Mouse (Mus musculus): ENCODE data around the gene Rpap3. TPM values are rescaled to one million over a fixed set of nuclear protein-coding genes. Genes with fewer than 3 reads are reported as not detected.

Gene Rpap3
- total and polyA plus RNA-seq, 3 experiments = 84.4 to 98.4 (median 85.7) TPM

DNA sequence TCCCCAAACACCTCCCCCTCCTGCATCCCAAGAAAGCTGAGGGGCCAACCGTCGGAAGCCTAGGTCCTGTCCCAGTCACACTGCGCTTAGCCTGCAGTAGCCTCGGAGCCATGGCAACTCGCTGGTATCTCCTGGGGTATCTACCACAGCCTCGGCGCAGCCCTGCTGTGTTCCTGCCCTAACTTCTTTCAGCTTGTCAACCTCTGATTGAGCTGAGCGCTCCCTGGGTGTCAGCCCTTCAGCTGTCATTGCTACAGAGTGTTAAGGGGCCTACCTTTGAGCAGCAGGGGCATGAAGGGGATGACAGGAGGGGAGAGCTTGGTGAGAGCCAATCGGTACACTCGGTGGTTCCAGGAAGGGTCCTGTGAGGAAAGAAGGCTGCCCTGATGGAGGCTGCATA lies 42.7 kb upstream of the Rpap3 start (continued):
- TF ChIP-seq MAX (IDR thresholded peaks at IDR 0.05; ENCODE audit: low read length) (no peak), ELF1 (IDR thresholded peaks at IDR 0.05; ENCODE audit: low read depth, low read length) (peak; percentile 48; the same call in 1 of the 2 replicates)

DNA sequence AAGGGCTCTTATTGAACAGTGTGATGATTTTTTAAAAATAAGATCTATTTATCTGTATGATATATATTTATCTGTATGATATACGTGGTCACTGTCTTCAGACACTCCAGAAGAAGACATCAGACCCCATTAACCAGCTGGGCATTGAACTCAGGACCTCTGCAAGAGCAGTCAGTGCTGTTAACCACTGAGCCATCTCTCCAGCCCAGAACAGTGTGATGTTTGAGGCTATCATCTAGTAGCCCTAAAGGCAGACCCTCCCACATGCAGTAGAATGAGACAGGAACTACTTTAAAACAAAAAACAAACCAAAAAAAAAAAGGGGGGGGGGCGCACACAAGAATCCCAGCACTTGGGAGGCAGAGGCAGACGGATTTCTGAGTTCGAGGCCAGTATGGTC lies 41.9 kb upstream of the Rpap3 start:
- Histone ChIP-seq H3K9ac (ENCODE audit: control insufficient read depth, low read depth, low read length, poor library complexity, severe bottlenecking) (peak overlapping the region; percentile 37), H3K36me3 (ENCODE audit: control insufficient read depth in 1 of 2, insufficient read depth in 2 of 2, low read length in 2 of 2) (peaks cover 0 to 38% of the 10 kb centered on the region in 2 experiments; a peak in 2 of 4 replicates), H3K27me3 (ENCODE audit: control insufficient read depth in 1 of 2, insufficient read depth in 2 of 2, low read length in 2 of 2) (no peaks in the 10 kb centered on the region), H3K79me2 (ENCODE audit: control insufficient read depth, insufficient read depth, low read length, poor library complexity) (no peaks in the 10 kb centered on the region; the same call in 1 of the 2 replicates), H3K4me1 (ENCODE audit: control insufficient read depth in 1 of 2, insufficient read depth in 2 of 2, low read length in 2 of 2) (peaks cover 9 to 59% of the 10 kb centered on the region in 2 experiments), H3K4me3 (ENCODE audit: control insufficient read depth in 1 of 2, insufficient read depth in 1 of 2, low read depth in 2 of 2, low read length in 2 of 2) (no peak overlapping the region), H3K9me3 (replicated peaks; ENCODE audit: insufficient read depth, low read length) (no peaks in the 10 kb centered on the region), H3K27ac (ENCODE audit: control insufficient read depth, low read depth, low read length) (peak overlapping the region; percentile 82)
- DNase-seq (ENCODE audit: low read depth, low spot score) = no peak
- TF ChIP-seq BHLHE40 (IDR thresholded peaks at IDR 0.05; ENCODE audit: borderline replicate concordance, low read depth, low read length) = no peak
- no peak for TF ChIP-seq KAT2A (conservative IDR thresholded peaks at IDR 0.05; ENCODE audit: low read depth, low read length)
- no peak for TF ChIP-seq MAZ (IDR thresholded peaks at IDR 0.05; ENCODE audit: low read depth, low read length)
- TF ChIP-seq POLR2A (IDR thresholded peaks at IDR 0.05; ENCODE audit: control insufficient read depth in 1 of 2, insufficient read depth in 1 of 2, low read depth in 1 of 2, low read length in 2 of 2, poor library complexity in 1 of 2) = no peak
- TF ChIP-seq CHD2 (IDR thresholded peaks at IDR 0.05; ENCODE audit: low read length) = no peak
- TF ChIP-seq ELF1 (IDR thresholded peaks at IDR 0.05; ENCODE audit: low read depth, low read length) = no peak
- no peak for TF ChIP-seq POLR2AphosphoS2 (IDR thresholded peaks at IDR 0.05; ENCODE audit: low read length)
- no peak for TF ChIP-seq EP300 (IDR thresholded peaks at IDR 0.05; ENCODE audit: low read depth in 1 of 2, low read length in 2 of 2)
- TF ChIP-seq RAD21 (IDR thresholded peaks at IDR 0.05; ENCODE audit: low read depth, low read length) = no peak
- 0 out of 2 replicates have a peak, but pooled peaks have one; percentile 29 for TF ChIP-seq ZNF384 (IDR thresholded peaks at IDR 0.05; ENCODE audit: low read depth, low read length)
- no peak for TF ChIP-seq CTCF (IDR thresholded peaks at IDR 0.05 in 2 of 3, conservative IDR thresholded peaks at IDR 0.05 in 1 of 3; ENCODE audit: control insufficient read depth in 1 of 3, insufficient read depth in 1 of 3, low read depth in 2 of 3, low read length in 3 of 3, poor library complexity in 1 of 3, severe bottlenecking in 1 of 3)
- TF ChIP-seq TBP (IDR thresholded peaks at IDR 0.05; ENCODE audit: low read depth, low read length) = peak; percentile 94
- no peak for TF ChIP-seq CHD1 (IDR thresholded peaks at IDR 0.05; ENCODE audit: low read depth, low read length)
- no peak for TF ChIP-seq MXI1 (IDR thresholded peaks at IDR 0.05; ENCODE audit: low read depth, low read length)
- no peak for TF ChIP-seq POLR2AphosphoS5 (IDR thresholded peaks at IDR 0.05; ENCODE audit: borderline replicate concordance, low read depth, low read length)
- no peak for TF ChIP-seq TCF12 (IDR thresholded peaks at IDR 0.05; ENCODE audit: low read depth, low read length)

DNA sequence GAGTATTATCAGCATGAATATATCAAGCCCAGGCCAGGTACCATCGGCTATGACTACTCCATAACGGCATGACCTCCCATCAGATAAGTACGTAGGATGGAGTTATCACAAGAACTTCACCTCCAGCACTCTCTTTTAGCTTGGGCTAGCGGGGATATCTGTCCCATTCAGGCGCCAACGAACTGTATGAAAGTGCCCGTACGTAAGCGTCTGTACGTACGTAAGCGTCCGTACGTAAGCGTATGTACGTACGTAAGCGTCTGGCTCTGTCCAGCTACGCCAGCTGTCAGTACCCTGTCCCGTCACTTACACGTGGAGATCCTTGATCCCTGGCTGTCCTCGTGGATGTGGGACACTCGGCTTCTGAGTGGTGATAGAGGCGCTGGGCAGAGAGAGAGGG lies 41.1 kb upstream of the Rpap3 start:
- TF ChIP-seq KAT2A (conservative IDR thresholded peaks at IDR 0.05; ENCODE audit: low read depth, low read length) (no peak), POLR2A (IDR thresholded peaks at IDR 0.05; ENCODE audit: control insufficient read depth in 1 of 2, insufficient read depth in 1 of 2, low read depth in 1 of 2, low read length in 2 of 2, poor library complexity in 1 of 2) (peak; percentile 59 to 87; a peak in 3 of 4 replicates), MAX (IDR thresholded peaks at IDR 0.05; ENCODE audit: low read length) (peak; percentile 63), TAL1 (IDR thresholded peaks at IDR 0.05; ENCODE audit: low read length) (peak; percentile 53), HCFC1 (IDR thresholded peaks at IDR 0.05; ENCODE audit: low read depth, low read length) (peak; percentile 68; the same call in 1 of the 2 replicates), SIN3A (IDR thresholded peaks at IDR 0.05; ENCODE audit: low read length) (peak; percentile 83; the same call in 1 of the 2 replicates), EP300 (IDR thresholded peaks at IDR 0.05; ENCODE audit: low read depth in 1 of 2, low read length in 2 of 2) (peak; percentile 71 to 92; a peak in 3 of 4 replicates), ZC3H11A (IDR thresholded peaks at IDR 0.05; ENCODE audit: low read depth, low read length) (no peak), MYB (IDR thresholded peaks at IDR 0.05; ENCODE audit: low read depth, low read length) (peak; percentile 77), NELFE (IDR thresholded peaks at IDR 0.05; ENCODE audit: low read depth, low read length) (peak; percentile 68; the same call in 1 of the 2 replicates), TCF12 (IDR thresholded peaks at IDR 0.05; ENCODE audit: low read depth, low read length) (peak; percentile 87), RAD21 (IDR thresholded peaks at IDR 0.05; ENCODE audit: low read depth, low read length) (no peak), GATA1 (IDR thresholded peaks at IDR 0.05; ENCODE audit: low read depth, low read length) (peak; percentile 90), CTCF (IDR thresholded peaks at IDR 0.05 in 2 of 3, conservative IDR thresholded peaks at IDR 0.05 in 1 of 3; ENCODE audit: control insufficient read depth in 1 of 3, insufficient read depth in 1 of 3, low read depth in 2 of 3, low read length in 3 of 3, poor library complexity in 1 of 3, severe bottlenecking in 1 of 3) (no peak), MXI1 (IDR thresholded peaks at IDR 0.05; ENCODE audit: low read depth, low read length) (peak; percentile 96), TBP (IDR thresholded peaks at IDR 0.05; ENCODE audit: low read depth, low read length) (peak; percentile 85)
- DNase-seq (ENCODE audit: low read depth, low spot score) = peak; percentile 93
- no peaks in the 10 kb centered on the region; the same call in 1 of the 2 replicates for H3K79me2 ChIP-seq (ENCODE audit: control insufficient read depth, insufficient read depth, low read length, poor library complexity)
- H3K9me3 ChIP-seq (replicated peaks; ENCODE audit: insufficient read depth, low read length) = no peaks in the 10 kb centered on the region
- peak overlapping the region; percentile 71 for H3K9ac ChIP-seq (ENCODE audit: control insufficient read depth, low read depth, low read length, poor library complexity, severe bottlenecking)
- peaks cover 9 to 63% of the 10 kb centered on the region in 2 experiments for H3K4me1 ChIP-seq (ENCODE audit: control insufficient read depth in 1 of 2, insufficient read depth in 2 of 2, low read length in 2 of 2)
- H3K27ac ChIP-seq (ENCODE audit: control insufficient read depth, low read depth, low read length) = peak overlapping the region; percentile 82
- peaks cover 0 to 38% of the 10 kb centered on the region in 2 experiments; a peak in 2 of 4 replicates for H3K36me3 ChIP-seq (ENCODE audit: control insufficient read depth in 1 of 2, insufficient read depth in 2 of 2, low read length in 2 of 2)
- H3K4me3 ChIP-seq (ENCODE audit: control insufficient read depth in 1 of 2, insufficient read depth in 1 of 2, low read depth in 2 of 2, low read length in 2 of 2) = peak overlapping the region; percentile 3 to 45
- no peaks in the 10 kb centered on the region for H3K27me3 ChIP-seq (ENCODE audit: control insufficient read depth in 1 of 2, insufficient read depth in 2 of 2, low read length in 2 of 2)
